Mouse (Mus musculus) brain, embryonic 14.5 days (tissue): ENCODE measurements around the gene Gm10300.

Experiments used
- CTCF ChIP-seq: fragments of 200-500 bp; IDR thresholded peaks from 2 replicates; pipeline ENCODE4 v1.5.1; 2012; ENCODE audit warnings: inconsistent platforms, mild to moderate bottlenecking, moderate library complexity, borderline replicate concordance; ENCODE audit not compliant: insufficient read depth, insufficient read length; ENCODE audit errors: extremely low read depth
- POLR2A ChIP-seq: fragments of 200-500 bp; IDR thresholded peaks from 2 replicates; pipeline ENCODE4 v1.6.1; 2012; ENCODE audit warnings: mild to moderate bottlenecking, inconsistent platforms, borderline replicate concordance; ENCODE audit not compliant: poor library complexity, insufficient read depth, insufficient read length, severe bottlenecking; ENCODE audit errors: extremely low read depth

- TF ChIP-seq POLR2A (no peak), CTCF (no peak)
Observed at GRCm38 (mm10) chr4:132072946-132073345, 1.6 kb upstream of the Gm10300 start.
